Mouse (Mus musculus): ENCODE data around the gene Ccni.
A peak's percentile ranks its signal among the peaks of the same experiment; 100 is the strongest.

Gene Ccni

GRCm38 (mm10) chr5:93198232-93198631, 8.1 kb downstream of the Ccni start:
- DNase-seq, result no peak

DNA sequence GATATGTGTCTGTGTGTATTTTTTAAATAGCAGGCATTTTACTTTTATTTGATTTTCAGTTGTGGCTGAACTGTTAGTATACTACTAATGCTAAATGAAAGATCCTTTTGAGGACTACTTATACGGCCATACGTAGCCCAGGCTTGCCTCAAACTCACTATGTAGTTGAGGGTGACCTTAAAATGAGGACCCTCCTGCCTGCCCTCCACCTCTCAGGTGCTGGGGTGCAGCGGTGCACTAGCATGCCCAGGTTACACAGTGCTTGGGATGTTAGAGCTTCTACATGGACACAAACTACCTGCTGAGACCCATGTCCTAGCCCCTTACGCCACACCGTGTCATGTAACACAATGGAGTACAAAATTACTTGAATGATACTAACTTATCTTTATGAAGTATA, 15.9 kb downstream of the Ccni start:
- no peak for DNase-seq

DNA sequence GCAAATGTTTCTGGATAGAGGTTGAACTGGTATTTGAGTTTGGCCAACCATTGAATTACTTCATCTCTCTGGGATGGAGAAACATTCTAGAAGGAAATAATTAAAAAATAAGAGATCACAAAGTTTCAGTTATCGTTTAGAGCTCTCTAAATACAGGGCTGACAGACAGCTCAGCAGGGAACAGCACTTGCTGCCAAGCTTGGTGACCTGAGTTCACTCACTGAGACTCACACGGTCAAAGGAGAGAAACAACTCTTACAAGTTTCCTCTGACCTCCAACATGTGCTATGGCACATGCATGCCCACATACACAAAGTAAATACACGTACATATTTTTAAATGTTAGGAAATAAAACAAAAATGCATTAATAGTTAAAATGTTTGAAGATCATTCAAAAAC, 16.7 kb downstream of the Ccni start:
- DNase-seq, result peak; percentile 42 to 51

- no peak for DNase-seq
Observed at GRCm38 (mm10) chr5:93184548-93184947, 21.7 kb downstream of the Ccni start.

DNA sequence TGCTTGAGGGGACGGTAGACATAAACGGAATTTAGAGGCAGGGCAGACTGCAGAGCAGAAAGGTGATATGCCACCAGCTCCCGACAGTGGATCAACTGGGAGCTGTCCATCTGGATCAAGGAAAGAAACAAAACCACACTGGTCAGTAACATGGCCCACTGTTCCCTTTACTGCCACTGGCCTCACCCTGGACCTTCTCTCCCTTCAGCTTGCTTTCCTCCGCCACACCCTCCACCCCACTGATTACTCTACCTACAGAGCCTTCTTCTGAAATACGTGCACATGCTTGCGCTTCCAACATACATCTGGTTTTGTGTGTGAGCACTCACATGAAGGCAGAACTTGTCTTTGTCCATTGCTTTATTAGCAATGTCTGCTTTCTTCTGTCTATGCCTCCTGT, 23.0 kb downstream of the Ccni start:
- no peak for DNase-seq

DNA sequence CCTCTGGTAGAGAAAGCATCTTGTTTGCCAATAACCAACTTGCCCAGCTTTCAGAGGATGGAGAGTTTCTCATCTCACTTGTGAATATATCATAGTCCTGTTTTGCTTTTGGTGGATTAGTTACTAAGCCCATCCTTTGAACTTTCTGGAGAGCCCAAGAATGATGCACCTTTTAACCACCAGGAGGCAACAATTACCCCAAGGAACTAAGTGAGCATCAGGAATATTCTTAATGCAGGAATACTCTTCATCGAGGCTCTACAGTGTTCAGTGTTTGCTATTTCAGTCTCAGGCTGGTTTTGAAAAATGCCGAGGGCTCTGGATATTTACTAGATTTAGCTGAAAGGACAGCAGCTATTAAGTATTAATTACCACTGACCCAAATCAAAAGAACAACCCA, 26.0 kb downstream of the Ccni start:
- DNase-seq, result peak; percentile 29 to 51

GRCm38 (mm10) chr5:93178616-93179015, 27.7 kb downstream of the Ccni start:
- DNase-seq, result no peak

- DNase-seq, result no peak
Observed at GRCm38 (mm10) chr5:93174675-93175074, 31.6 kb downstream of the Ccni start.

DNA sequence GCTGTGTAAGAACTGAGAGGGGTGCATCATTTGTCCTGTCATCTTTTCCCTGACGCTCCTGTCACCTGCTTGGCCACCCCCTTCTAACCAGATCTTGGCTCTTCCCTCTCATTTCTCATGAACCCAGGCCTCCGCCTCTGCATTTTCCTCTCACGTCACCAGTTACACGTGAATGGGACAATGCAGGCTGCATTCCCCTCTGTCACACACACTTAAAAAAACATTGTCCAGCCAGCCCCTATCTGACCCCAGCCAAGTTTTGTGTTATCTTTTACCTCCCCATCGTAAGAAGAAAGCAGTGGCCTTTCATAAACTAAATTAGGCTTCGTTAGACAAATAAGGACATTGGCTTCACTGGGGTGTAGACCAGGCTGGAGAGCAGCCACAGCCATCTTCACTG, 33.8 kb downstream of the Ccni start:
- DNase-seq, result no peak

DNA sequence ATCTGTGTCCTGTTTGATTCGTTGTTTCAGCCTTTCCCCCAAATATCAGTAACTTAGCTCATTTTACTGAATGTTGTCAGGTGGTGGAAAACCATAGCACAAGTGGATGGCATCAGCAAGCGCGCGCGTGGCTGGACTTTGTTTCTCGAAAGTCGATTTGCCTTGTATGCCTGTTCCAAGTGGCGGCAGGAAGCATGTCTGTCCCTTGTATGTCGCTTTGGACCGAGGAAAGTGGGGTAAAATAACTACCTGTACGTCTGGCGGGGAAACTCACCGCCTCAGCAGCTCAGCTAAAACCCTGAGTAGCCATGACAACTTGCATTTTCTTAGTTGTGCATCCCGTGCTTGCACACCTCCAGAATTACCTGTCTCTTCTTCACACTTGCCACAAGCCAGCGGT, 34.9 kb downstream of the Ccni start:
- DNase-seq, result no peak

GRCm38 (mm10) chr5:93168654-93169053, 37.6 kb downstream of the Ccni start:
- no peak for DNase-seq

DNA sequence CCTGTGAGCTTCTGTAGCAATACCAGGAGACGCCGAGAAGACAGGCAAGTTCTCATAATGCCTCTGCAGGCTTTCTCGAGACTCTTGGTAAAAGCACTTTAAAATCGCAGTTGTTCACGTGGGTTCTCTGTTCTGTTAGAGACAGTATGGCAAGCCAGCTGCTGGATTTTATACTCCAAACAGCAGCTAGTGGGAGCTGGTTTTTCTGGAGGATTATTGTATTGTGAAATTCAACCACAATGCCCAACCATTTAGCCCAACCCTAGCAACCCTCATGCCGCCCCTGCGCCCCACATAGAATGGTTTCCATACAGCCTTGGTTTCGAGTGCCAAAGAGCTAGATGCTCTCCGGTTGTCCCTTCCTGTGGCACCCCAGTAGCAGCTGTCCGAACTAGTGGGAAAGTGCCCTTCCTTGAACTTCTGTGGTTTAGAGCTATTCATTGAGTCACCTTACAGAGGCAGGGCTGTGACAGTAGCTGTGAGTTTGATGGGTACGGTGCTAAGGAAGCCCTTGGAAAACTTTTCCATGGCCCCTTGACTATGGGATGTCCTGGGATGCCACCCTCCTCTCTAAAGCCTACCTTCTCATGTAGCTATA, 38.3 kb downstream of the Ccni start:
- DNase-seq, result no peak

DNA sequence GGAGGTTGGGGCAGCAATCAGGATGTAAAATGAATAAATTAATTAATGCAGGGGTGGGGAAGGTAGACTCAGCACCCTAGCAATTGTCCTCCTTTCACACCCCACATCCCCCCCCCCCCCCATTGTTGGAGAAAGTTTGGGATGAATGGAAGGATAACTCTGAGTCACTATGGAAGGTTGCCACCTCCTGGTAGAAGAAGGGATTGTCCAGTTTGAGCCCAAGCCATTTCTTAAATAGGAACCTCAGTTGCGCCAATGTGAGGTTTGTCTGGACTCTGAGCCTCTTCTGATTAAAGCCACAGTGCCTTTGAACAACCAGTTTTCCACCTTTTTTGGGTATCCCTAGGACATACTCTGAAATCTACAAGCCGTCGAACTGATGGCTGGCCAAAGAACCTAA, 42.8 kb downstream of the Ccni start:
- DNase-seq, result peak; percentile 78 to 86

- DNase-seq, result no peak
Observed at GRCm38 (mm10) chr5:93154401-93154800, 51.9 kb downstream of the Ccni start.

GRCm38 (mm10) chr5:93152451-93152850, 53.8 kb downstream of the Ccni start:
- no peak for DNase-seq

GRCm38 (mm10) chr5:93151985-93152384, 54.3 kb downstream of the Ccni start:
- DNase-seq, result no peak

DNA sequence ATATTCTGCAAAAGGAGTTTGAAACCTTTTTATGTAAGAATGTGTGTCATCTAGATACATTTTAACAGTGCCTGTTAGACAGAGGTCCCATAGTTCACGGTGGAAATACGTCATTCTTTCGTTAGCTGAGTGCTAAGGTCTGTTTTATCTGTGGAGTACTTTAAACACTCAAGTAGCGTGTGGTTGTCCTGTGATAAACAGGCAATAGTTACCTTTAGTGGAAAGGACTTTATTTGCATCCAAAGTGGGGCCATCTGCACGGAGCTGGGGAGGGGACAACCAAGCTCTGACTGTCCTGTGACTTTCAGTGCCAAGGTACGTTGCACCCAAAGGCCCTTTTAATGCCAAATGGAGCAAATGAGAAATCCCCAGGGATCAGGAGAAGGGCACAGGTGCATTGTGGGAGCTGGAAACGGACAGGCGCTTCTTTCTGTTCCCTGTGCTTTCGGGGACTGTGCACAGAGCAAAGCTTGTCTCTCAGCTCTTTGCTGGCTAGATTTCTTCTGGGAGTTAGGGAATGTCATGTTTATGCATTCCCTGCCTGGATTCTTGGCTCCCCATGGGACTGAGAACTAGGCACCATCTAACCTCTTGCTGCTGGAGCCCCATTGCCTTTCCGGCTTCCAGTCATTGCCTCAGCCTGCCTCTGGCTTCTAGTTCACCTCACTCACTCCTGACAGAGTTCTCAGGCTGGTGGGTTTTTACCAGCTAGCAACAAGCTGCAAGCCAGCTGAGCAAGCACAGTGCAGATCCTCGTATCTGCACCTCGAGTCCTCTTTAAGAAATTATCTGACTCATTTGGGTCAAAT, 56.1 kb downstream of the Ccni start:
- DNase-seq, result no peak

GRCm38 (mm10) chr5:93145504-93145903, 60.8 kb downstream of the Ccni start:
- no peak for DNase-seq

DNA sequence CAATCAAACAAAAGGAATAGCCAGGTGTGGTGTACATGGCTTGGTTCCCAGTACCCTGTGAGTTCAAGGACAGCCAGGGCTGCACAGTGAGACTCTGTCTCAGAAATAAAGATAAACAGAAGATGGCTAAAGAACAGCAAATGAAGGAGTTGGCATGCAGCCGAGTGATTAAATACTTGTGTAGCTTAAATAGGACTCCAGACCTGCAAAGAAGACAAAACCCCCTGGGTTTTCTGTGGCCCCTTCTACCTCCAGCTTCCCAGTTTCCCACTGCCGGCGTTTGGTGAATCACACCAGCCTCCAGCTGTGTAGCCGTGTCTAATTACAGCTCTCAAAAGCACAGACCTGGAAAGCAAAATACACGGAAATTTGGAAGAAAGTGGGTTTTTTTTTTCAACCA, 61.4 kb downstream of the Ccni start:
- DNase-seq, result peak; percentile 31 to 36

DNA sequence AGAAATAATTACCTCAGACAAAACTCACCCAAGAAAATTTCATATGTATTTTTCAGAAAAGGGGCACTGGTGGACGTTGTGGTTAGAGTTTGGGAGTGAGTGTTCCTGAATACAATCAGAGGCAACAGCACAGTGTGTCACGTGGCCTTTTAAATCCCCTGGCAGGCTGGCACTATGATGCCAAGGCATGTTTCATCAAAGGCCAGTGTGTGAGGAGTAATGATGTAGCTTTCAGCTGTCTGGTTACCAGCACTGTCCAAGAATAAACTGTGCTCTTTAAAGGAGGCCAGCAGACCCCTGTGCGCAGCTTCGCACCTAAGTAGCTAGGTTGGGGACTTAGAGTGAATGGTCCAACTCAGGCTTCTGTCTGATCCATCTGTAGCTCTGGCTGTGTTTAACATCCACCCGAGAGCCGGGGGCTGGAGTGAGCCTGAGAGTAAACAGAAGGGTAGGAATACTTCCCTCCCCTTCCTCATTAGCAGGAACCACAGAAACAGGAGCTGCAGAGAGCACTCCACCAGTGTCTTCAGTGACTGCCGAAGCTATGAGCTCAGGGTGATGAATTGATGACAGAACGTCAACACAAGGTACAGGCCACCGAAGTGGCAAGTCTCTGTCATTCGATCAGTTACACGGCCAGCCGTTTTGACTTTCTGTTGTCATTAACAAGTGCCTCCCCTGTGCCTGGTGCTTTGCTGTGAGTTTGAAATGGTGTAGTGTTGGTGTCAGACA, 62.8 kb downstream of the Ccni start:
- peak; percentile 33 to 40 for DNase-seq

- DNase-seq, result peak; percentile 87
Observed at GRCm38 (mm10) chr5:93140747-93141146, 65.5 kb downstream of the Ccni start.

- DNase-seq, result no peak
Observed at GRCm38 (mm10) chr5:93139350-93139749, 66.9 kb downstream of the Ccni start.

DNA sequence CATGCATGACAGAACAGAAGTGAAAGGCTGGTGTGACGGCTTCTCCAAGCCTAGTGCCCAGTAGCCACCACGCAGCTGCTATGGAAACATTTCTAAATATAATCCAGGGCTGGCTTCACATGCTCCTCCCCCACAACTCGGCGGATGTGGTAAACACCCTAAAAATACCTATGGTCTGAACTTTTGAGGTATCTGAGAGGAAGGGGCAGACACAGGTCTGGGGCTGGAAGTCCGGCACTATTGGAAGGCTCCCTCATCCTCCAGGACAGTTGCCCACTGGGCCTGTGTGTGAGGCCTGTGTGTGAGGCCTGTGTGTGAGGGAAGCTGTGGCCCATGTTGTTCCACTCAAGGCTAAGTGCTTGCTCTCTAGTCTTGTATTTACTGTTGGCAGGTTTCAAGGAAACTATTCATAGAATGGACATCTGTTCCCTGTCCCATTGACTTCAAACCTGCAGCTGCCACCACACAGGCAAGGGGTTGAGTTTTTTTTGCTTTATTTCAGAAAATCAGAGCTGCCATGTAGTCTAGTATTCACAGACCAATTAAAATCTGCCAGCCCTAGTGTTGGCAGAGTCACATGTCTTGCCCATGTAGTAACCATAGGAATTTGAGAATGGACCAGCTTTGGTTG, 69.2 kb downstream of the Ccni start:
- DNase-seq, result peak in 1 of 2 experiments; percentile 30

All from cerebellum, postnatal 10 days (tissue).